Mouse (Mus musculus): ENCODE measurements around the gene Arsg. TPM values are rescaled to one million over a fixed set of nuclear protein-coding genes. Genes with fewer than 3 reads are reported as not detected.

The Arsg gene
- polyA plus RNA-seq, 1 experiment: 5.8 TPM

GRCm38 (mm10) chr11:109539290-109539689 is 66.1 kb downstream of the Arsg start:
- Histone ChIP-seq H3K9ac (ENCODE audit: low read depth, poor library complexity, severe bottlenecking) (no peak overlapping the region), H3K4me1 (ENCODE audit: control insufficient read depth, insufficient read depth, low read length) (no peaks in the 10 kb centered on the region), H3K9me3 (replicated peaks; ENCODE audit: control insufficient read depth, insufficient read depth, low read length, poor library complexity, severe bottlenecking) (no peaks in the 10 kb centered on the region), H3K27ac (ENCODE audit: insufficient read depth, low read length) (no peak overlapping the region), H3K27me3 (ENCODE audit: control insufficient read depth, insufficient read depth, low read length, poor library complexity, severe bottlenecking) (no peaks in the 10 kb centered on the region), H3K36me3 (ENCODE audit: control insufficient read depth, insufficient read depth, low read length, poor library complexity, severe bottlenecking) (no peaks in the 10 kb centered on the region), H3K4me3 (ENCODE audit: low read depth, low read length) (no peak overlapping the region)
- TF ChIP-seq POLR2A (IDR thresholded peaks at IDR 0.05; ENCODE audit: insufficient read depth, low read length) (no peak), CTCF (IDR thresholded peaks at IDR 0.05; ENCODE audit: low read depth, low read length) (no peak), EP300 (IDR thresholded peaks at IDR 0.05; ENCODE audit: insufficient read depth, low read depth, low read length) (no peak)

- no peak for TF ChIP-seq EP300 (IDR thresholded peaks at IDR 0.05; ENCODE audit: insufficient read depth, low read depth, low read length)
- no peak for TF ChIP-seq POLR2A (IDR thresholded peaks at IDR 0.05; ENCODE audit: insufficient read depth, low read length)
- no peak for TF ChIP-seq CTCF (IDR thresholded peaks at IDR 0.05; ENCODE audit: low read depth, low read length)
- Histone ChIP-seq H3K9me3 (replicated peaks; ENCODE audit: control insufficient read depth, insufficient read depth, low read length, poor library complexity, severe bottlenecking) (no peaks in the 10 kb centered on the region), H3K27ac (ENCODE audit: insufficient read depth, low read length) (no peak overlapping the region), H3K27me3 (ENCODE audit: control insufficient read depth, insufficient read depth, low read length, poor library complexity, severe bottlenecking) (no peaks in the 10 kb centered on the region), H3K4me1 (ENCODE audit: control insufficient read depth, insufficient read depth, low read length) (peaks cover 3% of the 10 kb centered on the region), H3K36me3 (ENCODE audit: control insufficient read depth, insufficient read depth, low read length, poor library complexity, severe bottlenecking) (no peaks in the 10 kb centered on the region), H3K4me3 (ENCODE audit: low read depth, low read length) (no peak overlapping the region), H3K9ac (ENCODE audit: low read depth, poor library complexity, severe bottlenecking) (no peak overlapping the region)
Measured at GRCm38 (mm10) chr11:109543466-109543865, 70.3 kb downstream of the Arsg start.

- H3K9me3 ChIP-seq (replicated peaks; ENCODE audit: control insufficient read depth, insufficient read depth, low read length, poor library complexity, severe bottlenecking): no peaks in the 10 kb centered on the region
Measured at GRCm38 (mm10) chr11:109544432-109544831, 71.3 kb downstream of the Arsg start.

GRCm38 (mm10) chr11:109545265-109545664 is 72.1 kb downstream of the Arsg start:
- no peak overlapping the region for H3K9ac ChIP-seq (ENCODE audit: low read depth, poor library complexity, severe bottlenecking)
- H3K27ac ChIP-seq (ENCODE audit: insufficient read depth, low read length): no peak overlapping the region
- H3K4me1 ChIP-seq (ENCODE audit: control insufficient read depth, insufficient read depth, low read length): peaks cover 3% of the 10 kb centered on the region
- H3K36me3 ChIP-seq (ENCODE audit: control insufficient read depth, insufficient read depth, low read length, poor library complexity, severe bottlenecking): no peaks in the 10 kb centered on the region
- no peaks in the 10 kb centered on the region for H3K9me3 ChIP-seq (replicated peaks; ENCODE audit: control insufficient read depth, insufficient read depth, low read length, poor library complexity, severe bottlenecking)
- TF ChIP-seq POLR2A (IDR thresholded peaks at IDR 0.05; ENCODE audit: insufficient read depth, low read length): no peak
- no peak for TF ChIP-seq CTCF (IDR thresholded peaks at IDR 0.05; ENCODE audit: low read depth, low read length)
- no peak for TF ChIP-seq EP300 (IDR thresholded peaks at IDR 0.05; ENCODE audit: insufficient read depth, low read depth, low read length)
- H3K27me3 ChIP-seq (ENCODE audit: control insufficient read depth, insufficient read depth, low read length, poor library complexity, severe bottlenecking): no peaks in the 10 kb centered on the region
- no peak overlapping the region for H3K4me3 ChIP-seq (ENCODE audit: low read depth, low read length)

More at GRCm38 (mm10) chr11:109544432-109544831, 71.3 kb downstream of the Arsg start:
- Histone ChIP-seq H3K36me3 (ENCODE audit: control insufficient read depth, insufficient read depth, low read length, poor library complexity, severe bottlenecking) (no peaks in the 10 kb centered on the region), H3K9ac (ENCODE audit: low read depth, poor library complexity, severe bottlenecking) (no peak overlapping the region), H3K4me3 (ENCODE audit: low read depth, low read length) (no peak overlapping the region), H3K27me3 (ENCODE audit: control insufficient read depth, insufficient read depth, low read length, poor library complexity, severe bottlenecking) (no peaks in the 10 kb centered on the region), H3K27ac (ENCODE audit: insufficient read depth, low read length) (no peak overlapping the region), H3K4me1 (ENCODE audit: control insufficient read depth, insufficient read depth, low read length) (peaks cover 3% of the 10 kb centered on the region)
- no peak for TF ChIP-seq CTCF (IDR thresholded peaks at IDR 0.05; ENCODE audit: low read depth, low read length)
- no peak for TF ChIP-seq EP300 (IDR thresholded peaks at IDR 0.05; ENCODE audit: insufficient read depth, low read depth, low read length)
- no peak for TF ChIP-seq POLR2A (IDR thresholded peaks at IDR 0.05; ENCODE audit: insufficient read depth, low read length)

- H3K4me1 ChIP-seq (ENCODE audit: control insufficient read depth, insufficient read depth, low read length): peaks cover 3% of the 10 kb centered on the region
- no peaks in the 10 kb centered on the region for H3K36me3 ChIP-seq (ENCODE audit: control insufficient read depth, insufficient read depth, low read length, poor library complexity, severe bottlenecking)
- H3K27me3 ChIP-seq (ENCODE audit: control insufficient read depth, insufficient read depth, low read length, poor library complexity, severe bottlenecking): no peaks in the 10 kb centered on the region
- no peak overlapping the region for H3K4me3 ChIP-seq (ENCODE audit: low read depth, low read length)
- no peaks in the 10 kb centered on the region for H3K9me3 ChIP-seq (replicated peaks; ENCODE audit: control insufficient read depth, insufficient read depth, low read length, poor library complexity, severe bottlenecking)
- H3K9ac ChIP-seq (ENCODE audit: low read depth, poor library complexity, severe bottlenecking): no peak overlapping the region
- H3K27ac ChIP-seq (ENCODE audit: insufficient read depth, low read length): no peak overlapping the region
- TF ChIP-seq EP300 (IDR thresholded peaks at IDR 0.05; ENCODE audit: insufficient read depth, low read depth, low read length) (no peak), CTCF (IDR thresholded peaks at IDR 0.05; ENCODE audit: low read depth, low read length) (no peak), POLR2A (IDR thresholded peaks at IDR 0.05; ENCODE audit: insufficient read depth, low read length) (no peak)
Measured at GRCm38 (mm10) chr11:109545700-109546143, 72.5 kb downstream of the Arsg start.

- H3K36me3 ChIP-seq (ENCODE audit: control insufficient read depth, insufficient read depth, low read length, poor library complexity, severe bottlenecking): no peaks in the 10 kb centered on the region
- H3K9me3 ChIP-seq (replicated peaks; ENCODE audit: control insufficient read depth, insufficient read depth, low read length, poor library complexity, severe bottlenecking): no peaks in the 10 kb centered on the region
- no peak overlapping the region for H3K27ac ChIP-seq (ENCODE audit: insufficient read depth, low read length)
- H3K9ac ChIP-seq (ENCODE audit: low read depth, poor library complexity, severe bottlenecking): no peak overlapping the region
- no peaks in the 10 kb centered on the region for H3K27me3 ChIP-seq (ENCODE audit: control insufficient read depth, insufficient read depth, low read length, poor library complexity, severe bottlenecking)
- peaks cover 3% of the 10 kb centered on the region for H3K4me1 ChIP-seq (ENCODE audit: control insufficient read depth, insufficient read depth, low read length)
- TF ChIP-seq POLR2A (IDR thresholded peaks at IDR 0.05; ENCODE audit: insufficient read depth, low read length): no peak
- TF ChIP-seq EP300 (IDR thresholded peaks at IDR 0.05; ENCODE audit: insufficient read depth, low read depth, low read length): no peak
- no peak for TF ChIP-seq CTCF (IDR thresholded peaks at IDR 0.05; ENCODE audit: low read depth, low read length)
- no peak overlapping the region for H3K4me3 ChIP-seq (ENCODE audit: low read depth, low read length)
Measured at GRCm38 (mm10) chr11:109546305-109547001, 73.3 kb downstream of the Arsg start.

Measured in ES-Bruce4 (cell line).